Mouse (Mus musculus) intestine, embryonic 14.5 days (tissue): Measurements from ENCODE around the gene Pmpca. TPM values are rescaled to one million over a fixed set of nuclear protein-coding genes. Genes with fewer than 3 reads are reported as not detected.

ENCODE experiments used
- ATAC-seq: fragments of 200-750 bp; cut with Nextera tagmentation; replicated peaks from 2 replicates; pipeline ENCODE4 v1.8.0; 2017; ENCODE audit warnings: low read depth, moderate number of reproducible peaks, moderate TSS enrichment, moderate library complexity; ENCODE audit not compliant: low FRiP score, low TSS enrichment
- DNase-seq: peaks from one replicate; pipeline ENCODE4 v3.0.0-alpha.2; 2018; ENCODE audit warnings: low spot score
- H3K27ac ChIP-seq: fragments of 300-500 bp; sonication (generic); 2 replicates; pipeline ENCODE4 v1.5.1; 2014; ENCODE audit warnings: low read depth, mild to moderate bottlenecking, control low read depth
- H3K27me3 ChIP-seq: fragments of 300-500 bp; sonication (generic); replicated peaks from 2 replicates; pipeline ENCODE4 v1.6.1; 2014; ENCODE audit warnings: low read length, control low read depth; ENCODE audit not compliant: control insufficient read depth, insufficient read depth
- H3K36me3 ChIP-seq: fragments of 300-500 bp; sonication (generic); 2 replicates; pipeline ENCODE4 v1.6.1; 2014; ENCODE audit warnings: low read length, control low read depth; ENCODE audit not compliant: control insufficient read depth, insufficient read depth
- H3K4me1 ChIP-seq: fragments of 300-500 bp; sonication (generic); replicated peaks from 2 replicates; pipeline ENCODE4 v1.6.1; 2014; ENCODE audit warnings: low read length, control low read depth, mixed read lengths; ENCODE audit not compliant: control insufficient read depth, insufficient read depth
- H3K4me2 ChIP-seq: fragments of 300-500 bp; sonication (generic); 2 replicates; pipeline ENCODE4 v1.6.1; 2014; ENCODE audit warnings: low read length
- H3K4me3 ChIP-seq: fragments of 300-500 bp; sonication (generic); 2 replicates; pipeline ENCODE4 v1.5.1; 2014; ENCODE audit warnings: low read depth, low read length, control low read depth, mixed read lengths
- H3K9ac ChIP-seq: fragments of 300-500 bp; sonication (generic); 2 replicates; pipeline ENCODE4 v1.6.1; 2014; ENCODE audit warnings: mild to moderate bottlenecking, low read length
- H3K9me3 ChIP-seq: fragments of 300-500 bp; sonication (generic); 2 replicates; pipeline ENCODE4 v1.6.1; 2016; ENCODE audit warnings: low read length, control low read depth; ENCODE audit not compliant: control insufficient read depth
- WGBS: fragments of 180-500 bp; shearing (Covaris S2); extraction: QIAGEN DNeasy Blood & Tissue Kit; methylation state at CpG from one replicate; pipeline ENCODE4 v1.1.7; 2014; 5-methylcytosine and 5-hydroxymethylcytosine counted together
- polyA plus RNA-seq: library from polyadenylated mRNA; unstranded; fragments of >200 nt; fragmentation: Nextera tagmentation; extraction: Ambion mirVana; gene quantifications from 2 replicates; pipeline ENCODE4 v1.2.1, GENCODE M21; 2014

Gene Pmpca
- 90.2 and 99.7 TPM in 2 replicates for polyA plus RNA-seq

GRCm38 (mm10) chr2:26389154-26389690, at the start of gene Pmpca, which contains the start of gene Entr1:
TSS of gene Pmpca (plus strand) at chr2:26389339.
TSS of gene Entr1 (minus strand) at chr2:26389316.
- Histone ChIP-seq H3K9ac (peak within 1 kb of the TSS; percentile 82), H3K36me3 (peaks cover 71% of the 10 kb centered on the region), H3K27me3 (no peaks in the 10 kb centered on the region), H3K27ac (peak within 1 kb of the TSS; percentile 47; the same call in 1 of the 2 replicates), H3K4me1 (peaks cover 11% of the 10 kb centered on the region), H3K4me2 (peak within 1 kb of the TSS; percentile 93), H3K9me3 (no peaks in the 10 kb centered on the region), H3K4me3 (peak within 1 kb of the TSS; percentile 53)
- ATAC-seq (peak; percentile 86), DNase-seq (peak; percentile 88)
- under 1% methylated on average over 57 of the region's 60 CpGs for WGBS

DNA sequence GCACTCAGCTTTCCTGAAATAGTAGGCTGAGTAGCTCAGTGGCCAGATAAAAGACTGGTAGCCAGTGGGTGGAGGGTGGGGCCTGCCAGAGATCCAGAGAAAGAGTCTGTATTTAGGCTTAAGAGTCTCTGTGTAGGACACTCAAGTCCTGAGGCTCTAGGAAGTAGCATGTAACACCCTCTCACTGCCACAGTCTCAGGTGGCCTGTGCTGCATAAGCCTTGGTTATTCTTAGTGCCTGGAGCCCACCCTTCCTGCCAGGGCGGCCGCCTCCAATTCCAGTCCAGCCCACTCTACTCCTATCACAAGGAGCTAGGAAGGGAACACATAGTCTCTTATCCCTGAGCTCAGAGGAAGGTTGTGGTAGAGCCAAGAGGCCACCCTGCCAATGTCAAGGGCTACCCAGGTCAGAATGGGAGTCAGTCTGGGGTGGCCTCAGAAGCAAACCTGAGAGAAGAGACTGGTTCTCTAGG, 47.6 kb upstream of the Pmpca start:
- no peak overlapping the region for H3K4me3 ChIP-seq
- H3K27me3 ChIP-seq: no peaks in the 10 kb centered on the region
- 0 out of 2 replicates have a peak, but pooled peaks have one; percentile 11 for ATAC-seq
- H3K4me1 ChIP-seq: peaks cover 18% of the 10 kb centered on the region
- no peak overlapping the region for H3K9ac ChIP-seq
- peaks cover 65% of the 10 kb centered on the region for H3K36me3 ChIP-seq
- no peak for DNase-seq
- no peak overlapping the region for H3K4me2 ChIP-seq
- peak overlapping the region; percentile 70 for H3K27ac ChIP-seq
- H3K9me3 ChIP-seq: no peaks in the 10 kb centered on the region
- WGBS: 81% methylated on average over 2 of the region's 2 CpGs

GRCm38 (mm10) chr2:26342044-26342443, 47.1 kb upstream of the Pmpca start:
- Histone ChIP-seq H3K4me3 (no peak overlapping the region), H3K9ac (0 out of 2 replicates have a peak overlapping the region, but pooled peaks have one; percentile 3), H3K4me2 (no peak overlapping the region; the same call in 1 of the 2 replicates), H3K9me3 (no peaks in the 10 kb centered on the region), H3K27me3 (no peaks in the 10 kb centered on the region), H3K36me3 (peaks cover 70% of the 10 kb centered on the region), H3K27ac (peak overlapping the region; percentile 70), H3K4me1 (peaks cover 18% of the 10 kb centered on the region)
- ATAC-seq (peak; percentile 32; the same call in 1 of the 2 replicates), DNase-seq (no peak)
- WGBS: 43% methylated on average over 10 of the region's 10 CpGs

DNA sequence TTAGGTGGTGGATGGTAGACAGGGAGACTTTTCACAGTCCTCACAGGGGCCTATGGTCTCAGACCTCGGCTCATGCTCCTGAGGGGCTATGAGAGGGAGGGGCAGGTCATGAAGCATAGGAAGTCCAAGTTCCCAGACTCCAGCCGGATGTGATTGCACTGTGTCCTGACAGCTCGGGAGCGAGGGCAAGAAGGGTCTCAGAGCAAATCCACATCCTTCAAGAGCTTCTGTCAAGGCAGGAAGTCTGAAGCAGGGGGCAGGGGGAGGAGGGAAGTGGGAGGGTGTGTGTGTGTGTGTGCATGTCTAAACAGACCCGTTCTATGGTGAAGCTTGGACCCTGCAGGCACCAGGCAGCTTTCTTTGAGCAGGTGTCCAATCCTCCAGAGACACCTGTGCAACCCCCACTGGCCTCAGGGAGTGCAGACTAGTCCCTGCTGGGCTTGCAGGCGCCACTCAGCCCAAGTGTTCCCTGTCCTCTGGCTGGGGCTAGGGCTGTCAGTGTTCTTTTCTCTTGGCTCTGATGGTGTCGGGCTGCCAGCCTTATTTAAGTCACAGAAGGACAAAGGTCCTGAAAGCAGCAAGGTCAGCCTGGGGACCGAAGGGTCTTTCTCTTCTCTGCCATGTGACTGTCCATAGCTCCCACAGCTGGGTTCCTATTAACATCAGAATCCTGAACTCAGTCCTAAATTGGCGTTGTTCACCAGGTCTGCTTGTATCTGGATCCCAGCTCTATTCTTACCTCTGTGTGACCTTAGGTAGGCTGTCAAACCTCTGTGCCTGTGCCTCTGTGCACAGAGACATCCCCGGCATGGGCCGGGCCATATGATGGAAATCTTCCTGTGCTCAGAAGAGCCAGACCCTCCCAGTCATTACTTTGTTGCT, 46.3 kb upstream of the Pmpca start:
- Histone ChIP-seq H3K4me3 (no peak overlapping the region), H3K4me1 (peaks cover 18% of the 10 kb centered on the region), H3K27me3 (no peaks in the 10 kb centered on the region), H3K4me2 (0 out of 2 replicates have a peak overlapping the region, but pooled peaks have one; percentile 4), H3K9ac (0 out of 2 replicates have a peak overlapping the region, but pooled peaks have one; percentile 3), H3K36me3 (peaks cover 76% of the 10 kb centered on the region), H3K9me3 (no peaks in the 10 kb centered on the region), H3K27ac (peak overlapping the region; percentile 70)
- ATAC-seq (no peak), DNase-seq (no peak)
- WGBS: 48% methylated on average over 11 of the region's 11 CpGs

- Histone ChIP-seq H3K27ac (peak overlapping the region; percentile 35; the same call in 1 of the 2 replicates), H3K27me3 (no peaks in the 10 kb centered on the region), H3K4me3 (no peak overlapping the region), H3K9me3 (no peaks in the 10 kb centered on the region), H3K4me2 (no peak overlapping the region), H3K4me1 (peaks cover 18% of the 10 kb centered on the region), H3K36me3 (peaks cover 60% of the 10 kb centered on the region), H3K9ac (no peak overlapping the region)
- DNase-seq (no peak), ATAC-seq (no peak)
- 27% methylated on average over 6 of the region's 6 CpGs for WGBS
These were observed 40.9 kb upstream of the Pmpca start for GRCm38 (mm10) chr2:26348241-26348640.

GRCm38 (mm10) chr2:26351358-26352290, 37.5 kb upstream of the Pmpca start, which contains the start of gene Dnlz:
TSS of gene Dnlz (minus strand) at chr2:26352110.
- WGBS: 2% methylated on average over 62 of the region's 62 CpGs
- peak within 1 kb of the TSS; percentile 90 for H3K27ac ChIP-seq

GRCm38 (mm10) chr2:26352291-26352910, 36.7 kb upstream of the Pmpca start:
- H3K27me3 ChIP-seq: no peaks in the 10 kb centered on the region
- H3K9me3 ChIP-seq: no peaks in the 10 kb centered on the region
- H3K4me1 ChIP-seq: peaks cover 18% of the 10 kb centered on the region
- WGBS: 2% methylated on average over 36 of the region's 36 CpGs
- peaks cover 28% of the 10 kb centered on the region for H3K36me3 ChIP-seq
- DNase-seq (peak; percentile 84), ATAC-seq (peak; percentile 21)
- H3K4me3 ChIP-seq: peak overlapping the region; percentile 89
- H3K27ac ChIP-seq: peak overlapping the region; percentile 54; the same call in 1 of the 2 replicates
- H3K9ac ChIP-seq: peak overlapping the region; percentile 72
- H3K4me2 ChIP-seq: peak overlapping the region; percentile 98

More at GRCm38 (mm10) chr2:26351358-26352290, 37.5 kb upstream of the Pmpca start, which contains the start of gene Dnlz:
- Histone ChIP-seq H3K4me3 (peak within 1 kb of the TSS; percentile 89), H3K4me1 (peaks cover 18% of the 10 kb centered on the region), H3K36me3 (peaks cover 36% of the 10 kb centered on the region), H3K9ac (peak within 1 kb of the TSS; percentile 95), H3K27me3 (no peaks in the 10 kb centered on the region), H3K9me3 (no peaks in the 10 kb centered on the region), H3K4me2 (peak within 1 kb of the TSS; percentile 98)
- ATAC-seq (peak; percentile 84), DNase-seq (peak; percentile 93)
